Mouse (Mus musculus) limb, embryonic 14.5 days (tissue): ENCODE results near the gene Sobp. TPM values are rescaled to one million over a fixed set of nuclear protein-coding genes. Genes with fewer than 3 reads are reported as not detected.
A peak's percentile ranks its signal among the peaks of the same experiment; 100 is the strongest.

Experiments used
- ATAC-seq: fragments of 200-750 bp; cut with Nextera tagmentation; 2 replicates; pipeline ENCODE4 v1.8.0; 2017; ENCODE audit warnings: low read depth, moderate number of reproducible peaks, moderate TSS enrichment; ENCODE audit not compliant: low FRiP score
- DNase-seq: peaks from one replicate; pipeline ENCODE4 v3.0.0-alpha.2; 2015; ENCODE audit warnings: low spot score
- H3K27ac ChIP-seq: fragments of 300-500 bp; sonication (generic); replicated peaks from 2 replicates; pipeline ENCODE4 v1.5.1; 2014; ENCODE audit warnings: low read depth, mild to moderate bottlenecking, low read length, moderate library complexity, mixed read lengths
- H3K27me3 ChIP-seq: fragments of 300-500 bp; sonication (generic); 2 replicates; pipeline ENCODE4 v1.6.1; 2014; ENCODE audit warnings: low read length, mixed read lengths; ENCODE audit not compliant: control insufficient read depth, insufficient read depth
- H3K36me3 ChIP-seq: fragments of 300-500 bp; sonication (generic); 2 replicates; pipeline ENCODE4 v1.6.1; 2014; ENCODE audit warnings: mild to moderate bottlenecking, low read length, moderate library complexity, mixed read lengths; ENCODE audit not compliant: control insufficient read depth, insufficient read depth
- H3K4me1 ChIP-seq: fragments of 300-500 bp; sonication (generic); 2 replicates; pipeline ENCODE4 v1.6.1; 2014; ENCODE audit warnings: antibody characterized with exemption, low read length, mixed read lengths; ENCODE audit not compliant: control insufficient read depth, insufficient read depth
- H3K4me2 ChIP-seq: fragments of 300-500 bp; sonication (generic); replicated peaks from 2 replicates; pipeline ENCODE4 v1.6.1; 2014; ENCODE audit warnings: low read depth, mild to moderate bottlenecking, low read length, moderate library complexity; ENCODE audit not compliant: severe bottlenecking
- H3K4me3 ChIP-seq: fragments of 300-500 bp; sonication (generic); replicated peaks from 2 replicates; pipeline ENCODE4 v1.5.1; 2014; ENCODE audit warnings: low read length
- H3K9ac ChIP-seq: fragments of 300-500 bp; sonication (generic); 2 replicates; pipeline ENCODE4 v1.6.1; 2014; ENCODE audit warnings: mild to moderate bottlenecking, low read depth, low read length, moderate library complexity; ENCODE audit not compliant: severe bottlenecking
- H3K9me3 ChIP-seq: fragments of 300-500 bp; sonication (generic); 2 replicates; pipeline ENCODE4 v1.6.1; 2016; ENCODE audit warnings: low read length; ENCODE audit not compliant: control insufficient read depth
- POLR2A ChIP-seq: fragments of 200-500 bp; IDR thresholded peaks from 2 replicates; pipeline ENCODE4 v1.8.0; 2012; ENCODE audit warnings: inconsistent platforms, mild to moderate bottlenecking, moderate library complexity, borderline replicate concordance; ENCODE audit not compliant: insufficient read depth, insufficient read length; ENCODE audit errors: extremely low read depth
- WGBS: fragments of 180-500 bp; shearing (Covaris S2); extraction: QIAGEN DNeasy Blood & Tissue Kit; methylation state at CpG from one replicate; pipeline ENCODE4 v1.1.7; 2014; 5-methylcytosine and 5-hydroxymethylcytosine counted together
- polyA plus RNA-seq, 2 experiments: library from polyadenylated mRNA; depleted of rRNA in 1 of 2; stranded (reverse) in 1 of 2; unstranded in 1 of 2; fragments of >200 nt; fragmentation: Nextera tagmentation in 1 of 2; extraction: Ambion mirVana in 1 of 2; gene quantifications; 2 replicates each; pipeline versions ENCODE4 v1.2.1 to v1.2.3; 2012 to 2014

The Sobp gene
- polyA plus RNA-seq, 2 experiments = 4.9 to 6.2 TPM

GRCm38 (mm10) chr10:43004174-43004734 lies 170.1 kb downstream of the Sobp start:
- H3K9me3 ChIP-seq = no peaks in the 10 kb centered on the region
- no peak overlapping the region for H3K4me2 ChIP-seq
- ATAC-seq = no peak
- H3K4me3 ChIP-seq = no peak overlapping the region
- no peak overlapping the region for H3K27ac ChIP-seq
- H3K4me1 ChIP-seq = peaks cover 18% of the 10 kb centered on the region
- no peak for DNase-seq
- whole genome bisulfite sequencing = 88% methylated on average over 16 of the region's 16 CpGs
- no peaks in the 10 kb centered on the region for H3K36me3 ChIP-seq
- H3K9ac ChIP-seq = no peak overlapping the region
- H3K27me3 ChIP-seq = no peaks in the 10 kb centered on the region
- no peak for TF ChIP-seq POLR2A

- H3K27ac ChIP-seq = no peak overlapping the region
- DNase-seq (no peak), ATAC-seq (no peak)
- no peaks in the 10 kb centered on the region for H3K27me3 ChIP-seq
- no peak overlapping the region for H3K4me3 ChIP-seq
- no peaks in the 10 kb centered on the region for H3K36me3 ChIP-seq
- no peak for TF ChIP-seq POLR2A
- WGBS = 7% methylated on average over 5 of the region's 5 CpGs
- peak overlapping the region; percentile 58; the same call in 1 of the 2 replicates for H3K4me2 ChIP-seq
- peaks cover 18% of the 10 kb centered on the region for H3K4me1 ChIP-seq
- no peaks in the 10 kb centered on the region for H3K9me3 ChIP-seq
- H3K9ac ChIP-seq = no peak overlapping the region
Measured at GRCm38 (mm10) chr10:43003466-43003757, 170.9 kb downstream of the Sobp start.

GRCm38 (mm10) chr10:43002721-43003465 lies 171.4 kb downstream of the Sobp start:
- H3K27ac ChIP-seq = no peak overlapping the region
- H3K4me2 ChIP-seq = peak overlapping the region; percentile 58
- H3K4me3 ChIP-seq = peak overlapping the region; percentile 25; the same call in 1 of the 2 replicates
- DNase-seq (no peak), ATAC-seq (peak; percentile 41; the same call in 1 of the 2 replicates)
- H3K4me1 ChIP-seq = peaks cover 18% of the 10 kb centered on the region
- H3K36me3 ChIP-seq = no peaks in the 10 kb centered on the region
- peak overlapping the region; percentile 38 for H3K9ac ChIP-seq
- no peak for TF ChIP-seq POLR2A
- H3K9me3 ChIP-seq = no peaks in the 10 kb centered on the region
- 3% methylated on average over 25 of the region's 25 CpGs for WGBS
- H3K27me3 ChIP-seq = no peaks in the 10 kb centered on the region

- Histone ChIP-seq H3K27ac (no peak overlapping the region), H3K36me3 (no peaks in the 10 kb centered on the region), H3K4me3 (peak overlapping the region; percentile 25; the same call in 1 of the 2 replicates), H3K4me1 (peaks cover 18% of the 10 kb centered on the region), H3K9me3 (no peaks in the 10 kb centered on the region), H3K4me2 (peak overlapping the region; percentile 58), H3K9ac (peak overlapping the region; percentile 38), H3K27me3 (no peaks in the 10 kb centered on the region)
- 12% methylated on average over 11 of the region's 13 CpGs for WGBS
- TF ChIP-seq POLR2A = no peak
- no peak for ATAC-seq
- DNase-seq = no peak
Measured at GRCm38 (mm10) chr10:43002066-43002678, 172.2 kb downstream of the Sobp start.

GRCm38 (mm10) chr10:43001433-43001832 lies 172.9 kb downstream of the Sobp start:
- TF ChIP-seq POLR2A = no peak
- Histone ChIP-seq H3K4me2 (no peak overlapping the region), H3K36me3 (no peaks in the 10 kb centered on the region), H3K9me3 (no peaks in the 10 kb centered on the region), H3K27ac (no peak overlapping the region), H3K27me3 (no peaks in the 10 kb centered on the region), H3K9ac (no peak overlapping the region), H3K4me3 (no peak overlapping the region), H3K4me1 (peaks cover 18% of the 10 kb centered on the region)
- WGBS = 74% methylated on average over 3 of the region's 3 CpGs
- ATAC-seq = no peak
- no peak for DNase-seq
